Mouse (Mus musculus): Measurements from ENCODE around the gene Six6. TPM values are rescaled to one million over a fixed set of nuclear protein-coding genes. Genes with fewer than 3 reads are reported as not detected.
A peak's percentile ranks its signal among the peaks of the same experiment; 100 is the strongest.

Gene Six6
- polyA plus RNA-seq, 1 experiment from 2014 or later = not detected

- ATAC-seq = no peak
- Histone ChIP-seq H3K27ac (no peak overlapping the region), H3K27me3 (replicated peaks) (0 out of 2 replicates have a peak, but pooled peaks cover 4% of the 10 kb centered on the region), H3K4me1 (no peaks in the 10 kb centered on the region), H3K9me3 (replicated peaks) (no peaks in the 10 kb centered on the region), H3K36me3 (no peaks in the 10 kb centered on the region), H3K9ac (no peak overlapping the region), H3K4me2 (no peak overlapping the region), H3K4me3 (no peak overlapping the region)
- WGBS (ENCODE audit: insufficient replicate concordance) = 73% methylated on average over 7 of the region's 7 CpGs
Observed at GRCm38 (mm10) chr12:72967541-72967940, 27.8 kb downstream of the Six6 start.

- Histone ChIP-seq H3K4me2 (no peak overlapping the region), H3K36me3 (no peaks in the 10 kb centered on the region), H3K9me3 (replicated peaks) (no peaks in the 10 kb centered on the region), H3K4me1 (no peaks in the 10 kb centered on the region; the same call in 1 of the 2 replicates), H3K27ac (no peak overlapping the region), H3K4me3 (no peak overlapping the region), H3K27me3 (replicated peaks) (0 out of 2 replicates have a peak, but pooled peaks cover 7% of the 10 kb centered on the region), H3K9ac (no peak overlapping the region)
- WGBS (ENCODE audit: insufficient replicate concordance) = 48% methylated on average over 14 of the region's 14 CpGs
- ATAC-seq = no peak
Observed at GRCm38 (mm10) chr12:72970620-72971019, 30.9 kb downstream of the Six6 start.

- Histone ChIP-seq H3K9me3 (replicated peaks) (no peaks in the 10 kb centered on the region), H3K4me2 (no peak overlapping the region), H3K4me1 (peaks cover 12% of the 10 kb centered on the region), H3K27me3 (replicated peaks) (0 out of 2 replicates have a peak, but pooled peaks cover 7% of the 10 kb centered on the region), H3K36me3 (no peaks in the 10 kb centered on the region), H3K9ac (no peak overlapping the region), H3K4me3 (no peak overlapping the region), H3K27ac (no peak overlapping the region)
- no peak for ATAC-seq
- WGBS (ENCODE audit: insufficient replicate concordance) = 5% methylated on average over 6 of the region's 6 CpGs
Observed at GRCm38 (mm10) chr12:72973161-72973560, 33.5 kb downstream of the Six6 start.

- no peak for ATAC-seq
- Histone ChIP-seq H3K27me3 (replicated peaks) (0 out of 2 replicates have a peak, but pooled peaks cover 10% of the 10 kb centered on the region), H3K4me1 (peaks cover 20% of the 10 kb centered on the region), H3K36me3 (no peaks in the 10 kb centered on the region), H3K4me3 (peak overlapping the region; percentile 34), H3K27ac (no peak overlapping the region), H3K9me3 (replicated peaks) (no peaks in the 10 kb centered on the region), H3K4me2 (peak overlapping the region; percentile 62), H3K9ac (no peak overlapping the region)
- whole genome bisulfite sequencing (ENCODE audit: insufficient replicate concordance) = 4% methylated on average over 7 of the region's 7 CpGs
Observed at GRCm38 (mm10) chr12:72976172-72976571, 36.5 kb downstream of the Six6 start.

- ATAC-seq = peak; percentile 68
- Histone ChIP-seq H3K27ac (no peak overlapping the region), H3K36me3 (no peaks in the 10 kb centered on the region), H3K9ac (no peak overlapping the region), H3K9me3 (replicated peaks) (no peaks in the 10 kb centered on the region), H3K27me3 (replicated peaks) (0 out of 2 replicates have a peak, but pooled peaks cover 13% of the 10 kb centered on the region), H3K4me3 (peak overlapping the region; percentile 34), H3K4me2 (peak overlapping the region; percentile 62), H3K4me1 (peaks cover 20% of the 10 kb centered on the region)
- 1% methylated on average over 12 of the region's 12 CpGs for WGBS (ENCODE audit: insufficient replicate concordance)
Observed at GRCm38 (mm10) chr12:72976718-72977117, 37.0 kb downstream of the Six6 start.

- no peak overlapping the region for H3K9ac ChIP-seq
- H3K27ac ChIP-seq = no peak overlapping the region
- H3K36me3 ChIP-seq = no peaks in the 10 kb centered on the region
- no peak overlapping the region for H3K4me3 ChIP-seq
- no peaks in the 10 kb centered on the region for H3K9me3 ChIP-seq (replicated peaks)
- H3K4me2 ChIP-seq = no peak overlapping the region
- H3K27me3 ChIP-seq (replicated peaks) = peaks cover 10% of the 10 kb centered on the region; the same call in 1 of the 2 replicates
- H3K4me1 ChIP-seq = peaks cover 20% of the 10 kb centered on the region
- WGBS (ENCODE audit: insufficient replicate concordance) = 67% methylated on average over 3 of the region's 3 CpGs
- ATAC-seq = no peak
Observed at GRCm38 (mm10) chr12:72977851-72978250, 38.2 kb downstream of the Six6 start.

GRCm38 (mm10) chr12:72979236-72979635, 39.5 kb downstream of the Six6 start:
- no peak overlapping the region for H3K9ac ChIP-seq
- no peak overlapping the region for H3K4me2 ChIP-seq
- peaks cover 20% of the 10 kb centered on the region for H3K4me1 ChIP-seq
- peak; percentile 68 for ATAC-seq
- H3K9me3 ChIP-seq (replicated peaks) = no peaks in the 10 kb centered on the region
- H3K36me3 ChIP-seq = no peaks in the 10 kb centered on the region
- 24% methylated on average over 5 of the region's 5 CpGs for WGBS (ENCODE audit: insufficient replicate concordance)
- H3K27ac ChIP-seq = no peak overlapping the region
- peaks cover 7% of the 10 kb centered on the region; the same call in 1 of the 2 replicates for H3K27me3 ChIP-seq (replicated peaks)
- no peak overlapping the region for H3K4me3 ChIP-seq

- no peak overlapping the region for H3K4me3 ChIP-seq
- no peak overlapping the region for H3K9ac ChIP-seq
- WGBS (ENCODE audit: insufficient replicate concordance) = 68% methylated on average over 10 of the region's 10 CpGs
Observed at GRCm38 (mm10) chr12:72982616-72983015, 42.9 kb downstream of the Six6 start.

GRCm38 (mm10) chr12:72983071-72983857, 43.6 kb downstream of the Six6 start:
- H3K9ac ChIP-seq = no peak overlapping the region
- no peak for ATAC-seq
- H3K4me2 ChIP-seq = no peak overlapping the region
- H3K9me3 ChIP-seq (replicated peaks) = no peaks in the 10 kb centered on the region
- no peak overlapping the region for H3K4me3 ChIP-seq
- 73% methylated on average over 8 of the region's 8 CpGs for WGBS (ENCODE audit: insufficient replicate concordance)
- no peaks in the 10 kb centered on the region for H3K36me3 ChIP-seq
- H3K27me3 ChIP-seq (replicated peaks) = peaks cover 6% of the 10 kb centered on the region; the same call in 1 of the 2 replicates
- peaks cover 8% of the 10 kb centered on the region; the same call in 1 of the 2 replicates for H3K4me1 ChIP-seq
- no peak overlapping the region for H3K27ac ChIP-seq

More at GRCm38 (mm10) chr12:72982616-72983015, 42.9 kb downstream of the Six6 start:
- H3K27ac ChIP-seq = no peak overlapping the region
- peaks cover 6% of the 10 kb centered on the region; the same call in 1 of the 2 replicates for H3K27me3 ChIP-seq (replicated peaks)
- no peak for ATAC-seq
- H3K36me3 ChIP-seq = no peaks in the 10 kb centered on the region
- no peaks in the 10 kb centered on the region for H3K9me3 ChIP-seq (replicated peaks)
- H3K4me2 ChIP-seq = no peak overlapping the region
- peaks cover 8% of the 10 kb centered on the region; the same call in 1 of the 2 replicates for H3K4me1 ChIP-seq

Other genes starting within 250 kb of the Six6 start
- 47.3 and 52.6 TPM in 2 replicates for gene Ppm1a, start 182.4 kb upstream of the Six6 start, polyA plus RNA-seq (2016; fragmentation: Nextera tagmentation; extraction: Ambion mirVana)
- gene 4930447C04Rik, start 882 bp downstream of the Six6 start, polyA plus RNA-seq (2016; fragmentation: Nextera tagmentation; extraction: Ambion mirVana) = 1.4 and 2.0 TPM in 2 replicates
- gene Six1, start 114.0 kb downstream of the Six6 start, polyA plus RNA-seq (2016; fragmentation: Nextera tagmentation; extraction: Ambion mirVana) = 0.19 and 1.1 TPM in 2 replicates
- 0.18 and 0.29 TPM in 2 replicates for gene Six4, start 173.6 kb downstream of the Six6 start, polyA plus RNA-seq (2016; fragmentation: Nextera tagmentation; extraction: Ambion mirVana)
- gene Mnat1, start 183.8 kb downstream of the Six6 start, polyA plus RNA-seq (2016; fragmentation: Nextera tagmentation; extraction: Ambion mirVana) = 14.1 and 16.7 TPM in 2 replicates

All from liver, embryonic 12.5 days (tissue).